Mouse (Mus musculus): ENCODE data around the gene Kif13a.

GRCm38 (mm10) chr13:46727837-46728268, 201.8 kb downstream of the Kif13a start, which contains the start of gene Nup153:
- TF ChIP-seq CTCF (IDR thresholded peaks at IDR 0.05; ENCODE audit: low read depth) (no peak), EP300 (optimal IDR thresholded peaks at IDR 0.05) (no peak)
